Mouse (Mus musculus): ENCODE results near the gene Cluap1.

- TF ChIP-seq CHD2 (IDR thresholded peaks at IDR 0.05; ENCODE audit: low read depth, low read length) (no peak), ZC3H11A (IDR thresholded peaks at IDR 0.05; ENCODE audit: borderline replicate concordance, low read depth, low read length) (no peak), HCFC1 (IDR thresholded peaks at IDR 0.05; ENCODE audit: borderline replicate concordance, insufficient read depth, low read length) (no peak), ZNF384 (IDR thresholded peaks at IDR 0.05; ENCODE audit: low read depth, low read length) (no peak), MAFK (IDR thresholded peaks at IDR 0.05; ENCODE audit: insufficient read depth, low read depth, low read length) (no peak)
Observed at GRCm38 (mm10) chr16:3920756-3921155, 12.2 kb downstream of the Cluap1 start.

Data from ES-E14 (cell line).